Mouse (Mus musculus) stomach, embryonic 15.5 days (tissue): ENCODE results near the gene Gabrd. TPM values are rescaled to one million over a fixed set of nuclear protein-coding genes. Genes with fewer than 3 reads are reported as not detected.

Experiments used
- ATAC-seq: fragments of 200-750 bp; cut with Nextera tagmentation; 2 replicates; pipeline ENCODE4 v1.8.0; 2017; ENCODE audit warnings: low read depth, moderate number of reproducible peaks, moderate TSS enrichment; ENCODE audit not compliant: insufficient read depth, low FRiP score
- H3K27ac ChIP-seq: fragments of 300-500 bp; sonication (generic); 2 replicates; pipeline ENCODE4 v1.5.1; 2015; ENCODE audit warnings: mild to moderate bottlenecking, inconsistent platforms
- H3K27me3 ChIP-seq: fragments of 300-500 bp; sonication (generic); replicated peaks from 2 replicates; pipeline ENCODE4 v1.6.1; 2015; ENCODE audit warnings: inconsistent platforms
- H3K36me3 ChIP-seq: fragments of 300-500 bp; sonication (generic); 2 replicates; pipeline ENCODE4 v1.6.1; 2015; ENCODE audit warnings: inconsistent platforms
- H3K4me1 ChIP-seq: fragments of 300-500 bp; sonication (generic); 2 replicates; pipeline ENCODE4 v1.6.1; 2015; ENCODE audit warnings: inconsistent platforms
- H3K4me2 ChIP-seq: fragments of 300-500 bp; sonication (generic); 2 replicates; pipeline ENCODE4 v1.6.1; 2015; ENCODE audit warnings: mild to moderate bottlenecking, inconsistent platforms
- H3K4me3 ChIP-seq: fragments of 300-500 bp; sonication (generic); replicated peaks from 2 replicates; pipeline ENCODE4 v1.5.1; 2015; ENCODE audit warnings: inconsistent platforms
- H3K9ac ChIP-seq: fragments of 300-500 bp; sonication (generic); 2 replicates; pipeline ENCODE4 v1.6.1; 2015; ENCODE audit warnings: inconsistent platforms
- H3K9me3 ChIP-seq: fragments of 300-500 bp; sonication (generic); 2 replicates; pipeline ENCODE4 v1.6.1; 2016; ENCODE audit warnings: inconsistent platforms
- WGBS: fragments of 180-500 bp; shearing (Covaris S2); methylation state at CpG from one replicate; pipeline ENCODE4 v1.1.7; 2015; 5-methylcytosine and 5-hydroxymethylcytosine counted together
- polyA plus RNA-seq: library from polyadenylated mRNA; unstranded; fragments of >200 nt; fragmentation: Nextera tagmentation; extraction: Ambion mirVana; gene quantifications from 2 replicates; pipeline ENCODE4 v1.2.1, GENCODE M21; 2015

Gene Gabrd
- polyA plus RNA-seq, 1 experiment from 2014 or later: not detected

DNA sequence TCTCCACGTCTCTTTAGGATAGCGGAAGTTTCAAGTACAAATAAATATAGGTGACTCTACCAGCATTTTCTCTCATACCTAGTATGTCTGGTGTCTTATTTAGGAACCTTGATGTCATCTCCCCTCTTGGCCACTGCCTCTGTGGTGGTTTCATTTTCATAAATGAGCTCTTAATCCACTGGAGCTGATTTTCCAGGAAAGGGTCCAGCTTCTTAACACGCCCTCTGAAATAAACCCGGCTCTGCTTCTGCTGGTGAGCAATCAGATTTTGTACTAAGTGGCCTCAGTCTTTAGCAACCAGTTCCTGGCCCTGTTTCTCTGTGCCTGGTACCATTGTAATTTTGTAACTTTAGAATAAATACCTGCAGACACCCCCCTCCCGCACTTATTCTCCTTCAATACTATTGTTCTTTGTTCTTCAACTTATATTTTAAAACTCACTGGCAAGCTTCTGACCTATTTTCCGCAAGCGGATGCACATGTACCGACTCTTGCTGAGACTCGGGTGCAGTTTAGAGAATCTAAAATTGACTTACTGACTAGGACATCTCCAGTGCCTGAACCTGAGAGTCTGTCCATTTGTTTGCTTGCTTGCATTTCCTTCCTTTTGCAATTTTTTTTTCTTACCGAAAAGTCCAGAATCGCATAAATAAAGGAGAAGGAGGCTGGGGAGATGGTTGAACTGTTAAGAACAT lies 15.9 kb upstream of the Gabrd start:
- H3K9ac ChIP-seq: no peak overlapping the region
- no peaks in the 10 kb centered on the region for H3K9me3 ChIP-seq
- no peak overlapping the region for H3K4me3 ChIP-seq
- peaks cover 3% of the 10 kb centered on the region; the same call in 1 of the 2 replicates for H3K4me1 ChIP-seq
- H3K27me3 ChIP-seq: no peaks in the 10 kb centered on the region
- 84% methylated on average over 11 of the region's 11 CpGs for WGBS
- no peaks in the 10 kb centered on the region for H3K36me3 ChIP-seq
- H3K4me2 ChIP-seq: no peak overlapping the region
- H3K27ac ChIP-seq: no peak overlapping the region
- no peak for ATAC-seq

DNA sequence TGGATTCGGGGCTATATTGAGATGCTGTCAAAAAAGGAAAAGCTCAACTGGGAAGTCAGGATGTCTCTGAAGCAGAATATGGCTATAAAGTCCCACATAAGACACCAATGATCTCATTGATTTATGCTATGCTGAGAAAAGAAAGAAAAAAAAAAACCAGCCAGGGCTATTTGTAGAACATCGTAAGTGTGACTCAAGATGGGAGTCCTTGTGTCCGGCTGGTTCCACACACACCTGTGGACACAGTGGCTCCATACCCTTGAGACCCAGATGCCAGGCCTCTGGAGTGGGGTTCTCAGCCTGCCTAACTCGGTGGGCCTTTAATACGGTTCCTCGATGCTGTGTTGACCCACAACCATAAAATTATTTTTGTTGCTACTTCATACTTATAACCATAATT lies 14.2 kb upstream of the Gabrd start:
- H3K9ac ChIP-seq: no peak overlapping the region
- no peak overlapping the region for H3K4me2 ChIP-seq
- H3K36me3 ChIP-seq: no peaks in the 10 kb centered on the region
- ATAC-seq: no peak
- no peaks in the 10 kb centered on the region for H3K9me3 ChIP-seq
- peaks cover 7% of the 10 kb centered on the region; the same call in 1 of the 2 replicates for H3K4me1 ChIP-seq
- 87% methylated on average over 6 of the region's 6 CpGs for WGBS
- no peaks in the 10 kb centered on the region for H3K27me3 ChIP-seq
- H3K4me3 ChIP-seq: no peak overlapping the region
- H3K27ac ChIP-seq: no peak overlapping the region

DNA sequence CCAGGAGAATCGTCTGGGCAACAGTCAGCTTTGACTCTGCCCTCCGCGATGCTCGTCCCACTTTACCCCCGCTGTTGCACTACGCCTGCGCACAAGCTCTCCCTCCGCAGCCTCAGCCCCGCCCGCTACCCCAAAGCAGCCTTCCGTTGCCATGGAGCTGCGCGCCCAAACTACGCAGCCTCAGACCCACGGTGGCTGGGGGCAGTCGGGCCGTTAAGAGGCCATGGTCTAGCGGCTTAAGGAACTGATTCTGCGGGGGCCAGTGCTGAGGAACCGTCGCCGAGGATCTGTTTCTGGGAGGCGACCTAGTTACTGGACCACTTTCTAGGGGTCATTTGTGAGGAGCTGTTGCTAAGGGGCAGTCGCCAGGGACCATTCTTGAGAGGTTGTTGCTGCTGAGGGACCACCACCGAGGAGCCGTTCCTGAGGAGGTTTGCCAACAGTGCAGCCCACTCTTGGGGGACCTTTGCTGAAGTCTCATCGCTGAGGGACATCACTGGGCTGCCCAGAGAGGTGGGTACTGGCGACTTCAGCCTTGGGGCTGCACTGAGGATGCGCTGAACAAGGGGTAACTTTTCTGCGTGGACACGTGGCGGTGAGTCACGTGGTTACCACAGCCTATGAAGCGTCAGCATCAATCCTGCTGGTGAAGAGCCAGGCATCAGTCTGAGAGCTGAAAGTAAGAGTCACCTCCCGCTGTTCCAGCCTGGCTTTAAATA lies 11.3 kb upstream of the Gabrd start, which contains the start of gene Cfap74:
Gene Cfap74 (plus strand): TSS at position 133 of the 719 bp plus-strand sequence.
- no peak within 1 kb of the TSS for H3K9ac ChIP-seq
- no peaks in the 10 kb centered on the region for H3K27me3 ChIP-seq
- H3K27ac ChIP-seq: no peak within 1 kb of the TSS
- under 1% methylated on average over 35 of the region's 35 CpGs for WGBS
- peak; percentile 80; the same call in 1 of the 2 replicates for ATAC-seq
- H3K9me3 ChIP-seq: no peaks in the 10 kb centered on the region
- H3K4me2 ChIP-seq: peak within 1 kb of the TSS; percentile 65
- no peaks in the 10 kb centered on the region for H3K36me3 ChIP-seq
- peak within 1 kb of the TSS; percentile 39 for H3K4me3 ChIP-seq
- peaks cover 7% of the 10 kb centered on the region; the same call in 1 of the 2 replicates for H3K4me1 ChIP-seq

DNA sequence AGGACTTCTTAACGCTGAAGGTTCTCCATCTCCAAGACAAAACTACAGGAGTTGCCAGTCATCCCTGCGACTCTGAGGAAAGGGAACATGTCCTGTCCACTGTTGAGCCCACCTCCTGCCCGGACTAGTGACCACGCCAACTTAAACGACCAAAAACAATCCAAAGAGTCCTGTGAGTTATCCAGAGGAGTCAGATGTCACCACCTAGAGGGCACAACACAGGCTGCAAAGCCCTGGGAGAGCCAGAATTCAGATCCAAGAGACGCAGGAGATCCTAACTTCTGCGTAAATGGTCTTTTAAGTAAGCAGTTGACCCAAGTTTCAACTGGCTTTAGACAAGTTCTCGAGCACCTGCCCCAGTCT lies 10.8 kb upstream of the Gabrd start:
- H3K9me3 ChIP-seq: no peaks in the 10 kb centered on the region
- H3K27ac ChIP-seq: no peak overlapping the region
- WGBS: 3% methylated on average over 8 of the region's 8 CpGs
- H3K27me3 ChIP-seq: no peaks in the 10 kb centered on the region
- ATAC-seq: no peak
- H3K36me3 ChIP-seq: no peaks in the 10 kb centered on the region
- no peak overlapping the region for H3K9ac ChIP-seq
- H3K4me3 ChIP-seq: peak overlapping the region; percentile 39
- peaks cover 7% of the 10 kb centered on the region; the same call in 1 of the 2 replicates for H3K4me1 ChIP-seq
- peak overlapping the region; percentile 65 for H3K4me2 ChIP-seq

DNA sequence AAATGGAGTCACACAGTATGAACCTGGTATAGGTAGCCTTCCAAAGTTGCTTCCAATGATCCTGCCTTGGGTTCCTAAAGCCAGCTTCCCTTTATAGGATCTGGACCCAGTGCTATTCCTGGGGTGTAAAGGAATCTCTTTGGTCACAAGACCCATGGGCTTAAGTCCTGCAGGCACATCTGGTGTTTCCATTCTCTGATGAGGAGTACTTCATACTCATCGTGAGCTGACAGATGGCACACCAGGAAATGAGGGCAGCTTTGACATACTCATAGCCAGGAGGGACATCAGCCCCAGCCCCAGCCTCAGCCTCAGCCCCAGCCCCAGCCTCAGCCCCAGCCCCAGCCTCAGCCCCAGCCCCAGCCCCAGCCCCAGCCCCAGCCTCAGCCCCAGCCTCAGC lies 4.6 kb upstream of the Gabrd start:
- H3K9ac ChIP-seq: no peak overlapping the region
- H3K9me3 ChIP-seq: no peaks in the 10 kb centered on the region
- H3K4me3 ChIP-seq: no peak overlapping the region
- WGBS: 85% methylated on average over 1 of the region's 1 CpGs
- peaks cover 7% of the 10 kb centered on the region; the same call in 1 of the 2 replicates for H3K4me1 ChIP-seq
- ATAC-seq: no peak
- no peaks in the 10 kb centered on the region for H3K36me3 ChIP-seq
- no peak overlapping the region for H3K27ac ChIP-seq
- peaks cover 8% of the 10 kb centered on the region for H3K27me3 ChIP-seq
- no peak overlapping the region for H3K4me2 ChIP-seq

DNA sequence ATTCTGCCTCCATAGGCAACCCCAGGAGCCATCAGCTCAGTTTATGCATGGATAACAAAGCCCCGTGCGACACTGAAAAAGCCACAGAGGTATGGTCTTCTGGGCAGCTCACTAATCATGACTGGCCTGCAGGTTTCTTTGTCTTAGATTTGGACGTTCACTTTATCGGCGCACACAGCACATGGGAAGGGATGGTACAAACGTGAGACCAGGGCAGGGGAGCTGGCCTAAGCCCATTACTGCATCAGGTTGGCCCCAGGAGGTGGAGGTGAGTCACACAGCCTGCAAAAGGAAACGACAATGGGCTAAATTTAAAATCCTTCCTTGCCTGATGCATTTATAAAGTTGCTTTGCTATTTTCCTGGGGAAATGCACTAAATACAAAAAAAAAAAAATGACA lies 3.2 kb upstream of the Gabrd start:
- no peak overlapping the region for H3K4me3 ChIP-seq
- H3K9me3 ChIP-seq: no peaks in the 10 kb centered on the region
- H3K4me1 ChIP-seq: peaks cover 8% of the 10 kb centered on the region; the same call in 1 of the 2 replicates

DNA sequence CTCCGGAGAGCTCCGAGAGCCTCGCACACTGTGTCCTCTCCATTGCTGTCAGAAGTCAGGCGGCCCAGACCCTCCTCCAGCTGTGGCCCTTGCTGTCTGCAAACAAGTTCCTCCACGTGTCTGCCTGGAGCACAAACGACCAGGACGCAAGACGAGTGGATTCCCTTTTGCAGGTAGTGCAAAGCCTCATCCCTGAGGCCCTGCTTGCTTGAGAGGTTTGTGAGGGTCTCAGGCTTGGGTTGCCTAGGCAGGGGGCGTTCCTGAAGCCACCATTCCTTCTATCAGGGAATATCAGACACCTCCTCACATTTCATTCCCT lies 269 bp upstream of the Gabrd start:
- ATAC-seq: no peak
- H3K9ac ChIP-seq: no peak overlapping the region
- 3% methylated on average over 9 of the region's 9 CpGs for WGBS
- peak overlapping the region; percentile 39 for H3K4me3 ChIP-seq
- H3K9me3 ChIP-seq: no peaks in the 10 kb centered on the region
- H3K36me3 ChIP-seq: no peaks in the 10 kb centered on the region
- H3K27ac ChIP-seq: no peak overlapping the region
- H3K4me2 ChIP-seq: peak overlapping the region; percentile 90
- H3K4me1 ChIP-seq: peaks cover 8% of the 10 kb centered on the region; the same call in 1 of the 2 replicates
- peaks cover 17% of the 10 kb centered on the region for H3K27me3 ChIP-seq

More for the DNA sequence above, 3.2 kb upstream of the Gabrd start:
- Histone ChIP-seq H3K27me3 (peaks cover 17% of the 10 kb centered on the region), H3K27ac (no peak overlapping the region), H3K36me3 (no peaks in the 10 kb centered on the region), H3K4me2 (no peak overlapping the region), H3K9ac (no peak overlapping the region)
- ATAC-seq: no peak
- 70% methylated on average over 7 of the region's 7 CpGs for WGBS

DNA sequence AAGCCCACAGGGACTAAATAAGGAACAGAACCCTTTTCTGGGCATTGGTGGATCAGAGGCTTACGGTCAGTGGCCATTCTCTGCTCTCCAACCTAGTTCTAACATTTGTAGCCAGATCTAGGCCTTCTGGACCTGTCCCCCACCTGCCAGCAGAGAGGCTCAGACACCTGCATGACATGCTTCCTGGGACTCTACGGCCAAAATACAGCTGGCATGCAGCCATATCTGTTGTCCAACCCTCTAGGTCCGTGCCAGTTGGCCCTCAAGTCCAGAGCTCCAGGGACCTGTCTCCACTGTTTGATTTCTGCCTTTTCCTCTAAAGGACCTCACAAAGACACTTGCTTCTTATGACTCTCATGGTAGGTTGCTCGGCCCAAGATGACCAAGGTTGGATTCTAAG lies 1.2 kb downstream of the Gabrd start:
- WGBS: 86% methylated on average over 4 of the region's 4 CpGs
- H3K27ac ChIP-seq: no peak overlapping the region
- H3K4me3 ChIP-seq: no peak overlapping the region
- H3K9me3 ChIP-seq: no peaks in the 10 kb centered on the region
- H3K36me3 ChIP-seq: no peaks in the 10 kb centered on the region
- H3K9ac ChIP-seq: no peak overlapping the region
- H3K27me3 ChIP-seq: peaks cover 17% of the 10 kb centered on the region
- H3K4me2 ChIP-seq: no peak overlapping the region
- ATAC-seq: no peak
- H3K4me1 ChIP-seq: peaks cover 8% of the 10 kb centered on the region; the same call in 1 of the 2 replicates

DNA sequence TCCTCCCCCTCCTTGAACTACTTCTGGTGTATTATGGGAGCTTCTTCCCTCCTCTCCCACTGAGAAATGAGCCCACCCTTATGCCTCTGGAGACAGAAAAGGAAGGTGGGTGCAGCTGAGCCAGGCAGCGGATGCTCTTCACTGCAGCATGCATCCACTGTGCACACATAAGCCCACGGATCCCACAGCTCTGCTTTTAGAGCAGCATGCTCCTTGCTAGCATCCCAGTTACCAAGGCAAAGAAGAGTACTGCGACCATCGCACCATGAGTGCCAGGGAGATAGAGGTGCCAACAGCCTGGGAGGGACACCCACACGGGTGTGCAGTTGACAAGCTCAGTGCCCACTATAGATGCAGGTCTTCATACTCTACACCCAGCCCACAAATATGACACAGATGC lies 2.4 kb downstream of the Gabrd start:
- Histone ChIP-seq H3K36me3 (no peaks in the 10 kb centered on the region), H3K4me3 (no peak overlapping the region), H3K27me3 (peaks cover 17% of the 10 kb centered on the region), H3K9ac (no peak overlapping the region), H3K9me3 (no peaks in the 10 kb centered on the region), H3K4me2 (no peak overlapping the region), H3K4me1 (peaks cover 8% of the 10 kb centered on the region; the same call in 1 of the 2 replicates), H3K27ac (no peak overlapping the region)
- ATAC-seq: no peak
- 82% methylated on average over 5 of the region's 5 CpGs for WGBS

DNA sequence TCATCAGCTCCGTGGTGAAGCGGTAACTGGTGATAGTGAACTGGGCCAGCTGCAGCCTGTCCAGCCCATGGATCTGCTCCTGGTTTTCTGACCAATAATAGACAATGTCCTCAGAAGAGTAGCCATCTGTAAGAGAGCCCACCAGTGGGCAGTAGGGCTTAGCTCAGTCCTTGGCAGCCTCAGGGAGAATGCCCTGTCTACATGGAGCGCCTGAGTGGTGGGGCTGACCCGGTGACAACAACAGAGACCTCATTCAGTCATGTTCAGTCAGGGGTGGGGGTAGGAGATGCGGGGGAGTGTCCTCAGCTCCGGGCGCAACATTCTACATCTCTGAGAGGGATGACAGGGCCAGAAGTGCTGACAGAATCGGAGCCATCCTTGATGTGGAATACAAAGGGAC lies 10.7 kb downstream of the Gabrd start:
- H3K4me1 ChIP-seq: no peaks in the 10 kb centered on the region
- H3K9me3 ChIP-seq: no peaks in the 10 kb centered on the region
- no peak overlapping the region for H3K27ac ChIP-seq
- 81% methylated on average over 8 of the region's 8 CpGs for WGBS
- H3K4me3 ChIP-seq: no peak overlapping the region
- no peak overlapping the region for H3K4me2 ChIP-seq
- no peak overlapping the region for H3K9ac ChIP-seq
- 0 out of 2 replicates have a peak, but pooled peaks cover 2% of the 10 kb centered on the region for H3K27me3 ChIP-seq
- ATAC-seq: no peak
- H3K36me3 ChIP-seq: no peaks in the 10 kb centered on the region

DNA sequence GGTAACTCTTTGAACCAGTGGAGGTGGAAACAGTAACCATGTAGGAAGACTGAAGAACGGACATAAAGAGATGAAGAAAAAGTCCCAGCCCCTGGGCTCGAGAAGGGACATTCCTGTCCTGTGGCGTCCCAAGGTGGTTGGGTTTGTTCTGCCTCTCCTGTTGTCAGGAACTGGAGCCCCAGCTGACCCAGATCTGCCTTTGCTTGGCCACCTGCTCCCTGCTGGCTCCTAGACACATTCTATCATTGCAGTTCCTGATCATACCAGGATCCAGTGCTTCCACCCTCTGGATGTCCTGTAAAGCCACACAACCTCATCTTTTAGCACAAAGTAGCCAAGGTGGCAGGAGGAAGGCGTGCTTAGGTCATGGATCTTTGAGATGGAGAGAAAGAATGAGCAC lies 14.6 kb downstream of the Gabrd start:
- 0 out of 2 replicates have a peak, but pooled peaks cover 2% of the 10 kb centered on the region for H3K27me3 ChIP-seq
- H3K27ac ChIP-seq: no peak overlapping the region
- H3K36me3 ChIP-seq: no peaks in the 10 kb centered on the region
- no peak overlapping the region for H3K4me2 ChIP-seq
- H3K9me3 ChIP-seq: no peaks in the 10 kb centered on the region
- H3K9ac ChIP-seq: no peak overlapping the region
- no peak for ATAC-seq
- no peaks in the 10 kb centered on the region for H3K4me1 ChIP-seq
- WGBS: 70% methylated on average over 4 of the region's 4 CpGs
- no peak overlapping the region for H3K4me3 ChIP-seq

DNA sequence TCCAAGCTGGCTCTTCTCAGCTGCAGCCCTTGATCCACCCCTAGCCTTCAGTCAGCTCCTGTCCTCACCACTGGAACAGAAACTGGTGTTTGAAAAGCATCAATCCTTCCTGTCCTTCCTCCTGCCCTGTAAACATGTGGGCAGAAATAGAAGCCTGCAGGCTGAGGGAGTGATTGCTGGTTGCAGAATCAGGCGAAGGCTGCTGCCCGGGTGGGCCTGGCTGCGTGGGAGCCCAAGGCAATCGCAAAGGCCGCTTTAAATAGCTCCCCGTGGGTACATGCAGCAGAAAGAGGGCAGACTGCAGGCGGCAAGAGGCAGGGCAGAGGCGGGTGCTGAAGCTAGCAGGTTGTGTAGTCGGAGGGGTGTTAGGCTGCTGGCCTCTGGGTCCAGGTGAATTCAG lies 15.2 kb downstream of the Gabrd start:
- Histone ChIP-seq H3K9me3 (no peaks in the 10 kb centered on the region), H3K9ac (no peak overlapping the region), H3K4me3 (no peak overlapping the region), H3K36me3 (no peaks in the 10 kb centered on the region), H3K27me3 (0 out of 2 replicates have a peak, but pooled peaks cover 2% of the 10 kb centered on the region), H3K27ac (no peak overlapping the region), H3K4me2 (no peak overlapping the region), H3K4me1 (no peaks in the 10 kb centered on the region)
- 30% methylated on average over 9 of the region's 9 CpGs for WGBS
- no peak for ATAC-seq
